ENCODE assay signal across 9 mouse cellular contexts in the genomic region with DNA sequence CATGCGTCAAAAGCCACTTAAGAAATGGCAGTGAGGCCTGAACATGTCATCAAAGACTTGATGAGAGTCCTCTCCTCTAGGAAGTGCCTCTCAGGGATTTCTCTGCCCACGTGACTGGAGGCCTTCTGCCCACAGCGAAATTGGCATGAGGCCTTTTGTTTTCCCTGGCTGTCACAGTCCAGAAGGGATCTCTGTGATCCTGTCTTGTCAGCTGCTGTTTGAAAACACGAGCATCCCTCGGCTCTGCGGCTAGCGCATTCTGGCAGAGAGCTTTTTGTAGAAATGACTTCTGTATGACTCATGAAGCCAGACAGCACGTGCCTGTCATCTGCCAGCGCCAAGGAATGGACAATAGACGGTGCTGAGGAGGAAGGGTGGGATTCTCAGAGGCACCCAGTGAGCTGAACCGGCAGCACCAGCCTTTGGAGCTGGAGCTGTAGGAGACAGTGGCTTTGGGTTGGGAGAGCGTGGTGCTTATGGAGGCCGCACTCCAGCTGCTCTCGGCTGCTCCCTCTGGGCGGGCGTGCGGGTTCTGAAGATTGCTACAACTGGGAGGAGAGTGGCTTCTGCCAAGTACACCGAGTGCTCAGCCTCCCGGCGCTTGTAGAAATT. TPM values are rescaled to one million over a fixed set of nuclear protein-coding genes. Genes with fewer than 3 reads are reported as not detected.
DNase-seq lines count a peak whose midpoint lies in the region; ATAC-seq and TF ChIP-seq lines count a peak whose summit lies in the region.
"Had no signal": no experiment of that assay in that cellular context is flagged by ENCODE, and none has a peak within 500 bp of the region (broad histone marks: within the 10 kb centered on the region; RNA-seq: fewer than 3 reads in every experiment).

No protein-coding gene starts in this region.

- no peaks in the 10 kb centered on the region for H3K27me3 ChIP-seq in midbrain, embryonic 12.5 days
- H3K27me3 ChIP-seq in midbrain, embryonic 11.5 days (ENCODE audit: control insufficient read depth, insufficient read depth, low read length) = no peaks in the 10 kb centered on the region
- no peaks in the 10 kb centered on the region for H3K27me3 ChIP-seq in heart, embryonic 12.5 days (replicated peaks)
- H3K27me3 ChIP-seq in liver, embryonic 11.5 days (replicated peaks; ENCODE audit: control insufficient read depth, insufficient read depth, low read length) = no peaks in the 10 kb centered on the region

- no peak for ATAC-seq in midbrain, embryonic 12.5 days (ENCODE audit: low FRiP score, low read depth)
- no peak for ATAC-seq in midbrain, embryonic 11.5 days (ENCODE audit: low FRiP score)
- peak; percentile 33; the same call in 1 of the 2 replicates for ATAC-seq in heart, embryonic 12.5 days (ENCODE audit: insufficient number of reproducible peaks, low FRiP score)
- no peak for ATAC-seq in liver, embryonic 11.5 days (replicated peaks; ENCODE audit: low FRiP score)

- WGBS in midbrain, embryonic 12.5 days = 83% methylated on average over 20 of the region's 20 CpGs
- 87% methylated on average over 20 of the region's 20 CpGs for WGBS in midbrain, embryonic 11.5 days
- 69% methylated on average over 20 of the region's 20 CpGs for WGBS in heart, embryonic 12.5 days
- 88% methylated on average over 20 of the region's 20 CpGs for WGBS in liver, embryonic 11.5 days

- no peaks in the 10 kb centered on the region for H3K4me1 ChIP-seq in midbrain, embryonic 12.5 days
- no peaks in the 10 kb centered on the region for H3K4me1 ChIP-seq in midbrain, embryonic 11.5 days (ENCODE audit: control insufficient read depth, insufficient read depth, low read length)
- peaks cover 17% of the 10 kb centered on the region for H3K4me1 ChIP-seq in heart, embryonic 12.5 days (replicated peaks)
- no peaks in the 10 kb centered on the region for H3K4me1 ChIP-seq in liver, embryonic 11.5 days (replicated peaks; ENCODE audit: control insufficient read depth, insufficient read depth, low read length)

- no peak for DNase-seq in midbrain, embryonic 11.5 days (ENCODE audit: low spot score, missing footprints)
- peak; percentile 81 to 84 for DNase-seq in cerebellum, postnatal 10 days
- DNase-seq in layer of hippocampus, adult 2 months (ENCODE audit: low spot score in 2 of 2) = peak; percentile 67 to 73
- peak; percentile 82 for DNase-seq in lung, postnatal 36 days
- no peak for DNase-seq in T-cell, adult 2 months (ENCODE audit: low spot score)
- DNase-seq in liver, embryonic 11.5 days (ENCODE audit: low spot score) = no peak

- peaks cover 83% of the 10 kb centered on the region for H3K36me3 ChIP-seq in midbrain, embryonic 12.5 days
- H3K36me3 ChIP-seq in midbrain, embryonic 11.5 days (ENCODE audit: control insufficient read depth, insufficient read depth, low read length) = peaks cover 14% of the 10 kb centered on the region; the same call in 1 of the 2 replicates
- H3K36me3 ChIP-seq in heart, embryonic 12.5 days = peaks cover 69% of the 10 kb centered on the region
- peaks cover 5% of the 10 kb centered on the region; the same call in 1 of the 2 replicates for H3K36me3 ChIP-seq in liver, embryonic 11.5 days (ENCODE audit: control insufficient read depth, insufficient read depth, low read length)

- TF ChIP-seq CTCF in layer of hippocampus, adult 2 months (conservative IDR thresholded peaks at IDR 0.05) = peak; percentile 28; the same call in 1 of the 2 replicates

- no peak overlapping the region for H3K9ac ChIP-seq in midbrain, embryonic 12.5 days (replicated peaks)
- H3K9ac ChIP-seq in midbrain, embryonic 11.5 days (ENCODE audit: low read length) = no peak overlapping the region
- H3K9ac ChIP-seq in heart, embryonic 12.5 days = no peak overlapping the region
- H3K9ac ChIP-seq in liver, embryonic 11.5 days (ENCODE audit: low read depth, low read length) = no peak overlapping the region

- H3K4me3 ChIP-seq in midbrain, embryonic 12.5 days = no peak overlapping the region
- no peak overlapping the region for H3K4me3 ChIP-seq in midbrain, embryonic 11.5 days (ENCODE audit: low read depth, low read length)
- no peak overlapping the region for H3K4me3 ChIP-seq in heart, embryonic 12.5 days
- H3K4me3 ChIP-seq in layer of hippocampus, adult 2 months = no peak overlapping the region
- no peak overlapping the region for H3K4me3 ChIP-seq in liver, embryonic 11.5 days (ENCODE audit: low read depth, low read length)

- no peaks in the 10 kb centered on the region for H3K9me3 ChIP-seq in midbrain, embryonic 12.5 days
- no peaks in the 10 kb centered on the region for H3K9me3 ChIP-seq in midbrain, embryonic 11.5 days (ENCODE audit: control insufficient read depth, low read length)
- H3K9me3 ChIP-seq in heart, embryonic 12.5 days (replicated peaks) = no peaks in the 10 kb centered on the region
- no peaks in the 10 kb centered on the region for H3K9me3 ChIP-seq in liver, embryonic 11.5 days (ENCODE audit: control insufficient read depth, low read length)

- H3K4me2 ChIP-seq in midbrain, embryonic 12.5 days (replicated peaks) = no peak overlapping the region
- H3K4me2 ChIP-seq in midbrain, embryonic 11.5 days = no peak overlapping the region
- H3K4me2 ChIP-seq in heart, embryonic 12.5 days = no peak overlapping the region
- no peak overlapping the region for H3K4me2 ChIP-seq in liver, embryonic 11.5 days

- H3K27ac ChIP-seq in midbrain, embryonic 12.5 days (replicated peaks) = peak overlapping the region; percentile 22; the same call in 1 of the 2 replicates
- no peak overlapping the region for H3K27ac ChIP-seq in midbrain, embryonic 11.5 days (ENCODE audit: low read depth, low read length)
- peak overlapping the region; percentile 39 for H3K27ac ChIP-seq in heart, embryonic 12.5 days (ENCODE audit: poor library complexity, severe bottlenecking)
- peak overlapping the region; percentile 69 for H3K27ac ChIP-seq in layer of hippocampus, adult 2 months
- no peak overlapping the region for H3K27ac ChIP-seq in liver, embryonic 11.5 days (ENCODE audit: low read depth, low read length)

RNA-seq across cellular contexts. Expression of a gene that starts 10.4 kb away (rescaled TPM):
- polyA plus RNA-seq in midbrain, embryonic 12.5 days (2016; fragmentation: Nextera tagmentation; extraction: Ambion mirVana) = 30.3 and 31.4 TPM in 2 replicates
- 30.9 and 33.4 TPM in 2 replicates for polyA plus RNA-seq in midbrain, embryonic 11.5 days (2014; fragmentation: Nextera tagmentation; extraction: Ambion mirVana)
- polyA plus RNA-seq in heart, embryonic 12.5 days (2016; fragmentation: Nextera tagmentation; extraction: Ambion mirVana) = 18.5 and 18.7 TPM in 2 replicates
- total RNA-seq in layer of hippocampus, adult 2 months (2021) = 10 to 100 TPM; 64.8 to 66.4 TPM
- polyA plus RNA-seq in liver, embryonic 11.5 days (2014; fragmentation: Nextera tagmentation; extraction: Ambion mirVana) = 18.7 and 19.9 TPM in 2 replicates

RNA-seq across cellular contexts. Expression of a gene that starts 56.7 kb away (rescaled TPM):
- polyA plus RNA-seq in midbrain, embryonic 12.5 days (2016; fragmentation: Nextera tagmentation; extraction: Ambion mirVana) = 0.96 and 1.3 TPM in 2 replicates
- polyA plus RNA-seq in midbrain, embryonic 11.5 days (2014; fragmentation: Nextera tagmentation; extraction: Ambion mirVana) = 0.79 and 0.92 TPM in 2 replicates
- not detected in 2 replicates for polyA plus RNA-seq in heart, embryonic 12.5 days (2016; fragmentation: Nextera tagmentation; extraction: Ambion mirVana)
- 10 to 100 TPM; 17.6 to 19.7 TPM for total RNA-seq in layer of hippocampus, adult 2 months (2021)
- not detected in 2 replicates for polyA plus RNA-seq in liver, embryonic 11.5 days (2014; fragmentation: Nextera tagmentation; extraction: Ambion mirVana)
- total RNA-seq: MEL had no signal

Comparison
In these comparisons a context has a peak if more than half of its experiments do, and no peak if none do; other contexts are left out.
1. H3K27ac ChIP-seq: peak in midbrain, embryonic 12.5 days (single experiment), heart, embryonic 12.5 days (single experiment) and layer of hippocampus, adult 2 months (single experiment); none in midbrain, embryonic 11.5 days (single experiment) and liver, embryonic 11.5 days (single experiment).
2. DNase-seq: peak in cerebellum, postnatal 10 days (2 of 2), layer of hippocampus, adult 2 months (2 of 2) and lung, postnatal 36 days (single experiment); none in midbrain, embryonic 11.5 days (single experiment), T-cell, adult 2 months (single experiment) and liver, embryonic 11.5 days (single experiment).